Mouse (Mus musculus) Patski (cell line): ENCODE measurements at regions not wholly inside any gene's neighbourhood (a gene's known extent, or its start where the extent isn't known, plus 50 kb on each side); places are given as distances from the start of the nearest gene placed in this dataset.

Experiments
- ATAC-seq: fragments of 100-300 bp; one replicate; pipeline ENCODE4 v1.8.0; 2021
- CTCF ChIA-PET: fragments of 350-600 bp; sonication (Branson Sonifier 250); formaldehyde crosslinking; loops from one replicate; lab custom pipeline; 2022; ENCODE audit warnings: inconsistent platforms; lab: Charles Lee
- POLR2A ChIA-PET: fragments of 350-600 bp; sonication (Branson Sonifier 250); formaldehyde crosslinking; loops from one replicate; lab custom pipeline; 2022; ENCODE audit warnings: antibody characterized with exemption, inconsistent platforms; lab: Charles Lee
- DNase-seq: peaks from one replicate; pipeline ENCODE4 v3.0.0-alpha.2; 2011; ENCODE audit warnings: low read depth, low spot score
- H3K27me3 ChIP-seq: fragments of 371-371 bp; one replicate; pipeline ENCODE4 v1.5.1; 2021
- CTCF ChIP-seq: fragments of 100-300 bp; IDR thresholded peaks from one replicate; pipeline ENCODE4 v1.5.1; 2021
- in situ Hi-C: fragments of 300-500 bp; cut with MboI; formaldehyde crosslinking; loops from 3 replicates; pipeline ENCODE4 v1.11.1; 2018; ENCODE audit warnings: low pct_unique_long_range_greater_than_20kb, mixed read lengths

- CTCF ChIA-PET: no interaction called here
- POLR2A ChIA-PET: no interaction called here
- TF ChIP-seq CTCF: no peak
- DNase-seq: no peak
- no peaks in the 10 kb centered on the region for H3K27me3 ChIP-seq
- no peak for ATAC-seq
- in situ Hi-C loops: no loop called here
Measured at GRCm38 (mm10) chr14:58783201-58783600, 359.5 kb downstream of the 1700129C05Rik start.

DNA sequence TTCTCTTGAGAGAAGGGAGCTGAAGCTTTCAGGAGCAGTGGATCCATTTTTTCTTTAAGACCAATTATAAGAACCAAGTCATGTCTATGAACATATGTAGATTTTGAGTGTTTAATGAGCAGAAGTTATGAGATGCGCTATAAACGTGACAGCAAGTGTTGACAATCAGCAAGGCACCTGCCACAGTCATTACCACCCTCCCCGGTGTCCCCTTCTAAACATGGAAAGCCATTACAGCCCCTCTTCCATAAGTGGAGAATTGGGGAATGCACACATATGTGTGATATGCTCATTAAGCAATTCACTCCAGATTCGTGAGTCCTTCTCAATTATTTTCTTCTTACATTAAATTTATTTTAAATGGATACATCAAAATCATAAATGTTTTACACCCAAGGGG lies 362.4 kb downstream of the 1700129C05Rik start:
- DNase-seq (no peak), ATAC-seq (no peak)
- ChIA-PET CTCF (no interaction called here), POLR2A (interaction anchor here (0.5 kb wide), 1 partner anchor 38 kb away, joined by 4 read pairs; no protein-coding TSS in a partner anchor)
- no peaks in the 10 kb centered on the region for H3K27me3 ChIP-seq
- in situ Hi-C loops: no loop called here
- no peak for TF ChIP-seq CTCF

DNA sequence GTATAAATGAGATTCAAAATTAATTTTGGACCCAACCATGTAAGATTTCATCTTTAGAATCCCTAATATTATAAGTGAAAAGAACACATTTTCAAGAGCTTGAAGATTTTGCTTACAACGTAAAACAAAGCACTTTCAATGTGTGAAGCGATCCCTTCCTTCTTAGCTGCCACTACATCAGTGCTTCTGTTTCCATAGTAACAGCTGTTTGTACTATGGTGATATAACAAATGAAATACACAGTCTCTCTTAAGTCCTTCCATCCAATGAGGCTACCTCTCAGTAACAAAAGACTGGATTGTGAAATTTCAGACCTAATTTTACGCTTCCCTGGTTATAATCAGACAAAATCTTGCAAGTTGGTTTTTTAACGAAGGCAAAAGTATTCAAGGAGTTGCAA lies 364.0 kb downstream of the 1700129C05Rik start:
- no peak for ATAC-seq
- DNase-seq: no peak
- no peak for TF ChIP-seq CTCF
- no peaks in the 10 kb centered on the region for H3K27me3 ChIP-seq
- ChIA-PET CTCF (interaction anchor here (1.2 kb wide), 1 partner anchor 19 kb away, joined by 3 read pairs; no protein-coding TSS in a partner anchor), POLR2A (interaction anchor here (0.5 kb wide), 1 partner anchor 84 kb away, joined by 5 read pairs; no protein-coding TSS in a partner anchor)
- in situ Hi-C loops: no loop called here

- CTCF ChIA-PET: interaction anchor here (0.9 kb wide), 1 partner anchor 9 kb away, joined by 4 read pairs; no protein-coding TSS in a partner anchor
- DNase-seq (no peak), ATAC-seq (no peak)
- TF ChIP-seq CTCF: no peak
- in situ Hi-C loops: no loop called here
- no peaks in the 10 kb centered on the region for H3K27me3 ChIP-seq
- POLR2A ChIA-PET: no interaction called here
Measured at GRCm38 (mm10) chr14:58761291-58761690, 381.4 kb downstream of the 1700129C05Rik start.

DNA sequence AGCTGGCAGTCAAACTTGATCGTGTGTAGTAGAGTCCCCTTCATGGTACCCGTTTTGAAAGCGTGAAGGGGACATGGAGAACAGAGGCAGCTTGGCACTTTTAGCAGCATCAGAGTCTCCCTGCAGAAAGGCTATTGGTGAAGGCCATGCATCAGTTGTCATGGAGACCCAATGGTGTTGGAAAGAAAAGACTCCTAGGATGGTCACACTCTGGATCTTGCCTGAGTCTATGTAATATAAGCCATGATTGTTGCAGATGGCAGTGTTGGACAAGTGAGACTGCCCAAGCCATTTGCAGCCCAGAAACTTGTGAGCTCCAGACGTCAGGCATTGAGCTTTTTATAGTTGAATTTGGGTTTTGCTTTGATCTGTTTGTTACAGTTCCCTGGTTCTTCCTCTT lies 382.9 kb downstream of the 1700129C05Rik start:
- no peak for ATAC-seq

DNA sequence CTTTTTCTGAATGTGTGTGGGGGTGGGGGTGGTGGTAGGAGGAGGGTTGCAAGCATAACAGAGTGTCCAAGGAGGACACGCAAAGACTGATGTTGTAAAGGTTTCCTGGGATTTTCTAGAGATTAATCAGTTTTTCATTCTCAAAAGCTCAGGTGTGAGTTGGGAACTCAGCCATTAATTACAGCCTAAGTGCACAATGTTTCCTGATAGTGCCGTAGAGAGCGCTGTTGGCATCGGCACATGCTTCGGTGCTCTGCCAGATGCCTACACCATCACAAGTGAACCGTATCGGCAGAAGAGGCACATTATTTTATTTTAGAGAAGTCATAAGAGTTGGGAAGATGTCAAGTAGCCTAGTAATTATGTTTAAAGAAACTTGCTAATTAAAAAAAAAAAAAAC lies 388.9 kb downstream of the 1700129C05Rik start:
- in situ Hi-C loops: no loop called here
- peaks cover 3% of the 10 kb centered on the region for H3K27me3 ChIP-seq
- no peak for TF ChIP-seq CTCF
- DNase-seq (no peak), ATAC-seq (no peak)
- CTCF ChIA-PET: no interaction called here
- POLR2A ChIA-PET: interaction anchor here (0.6 kb wide), 1 partner anchor 618 kb away, joined by 4 read pairs; no protein-coding TSS in a partner anchor

More for the DNA sequence above, 382.9 kb downstream of the 1700129C05Rik start:
- H3K27me3 ChIP-seq: no peaks in the 10 kb centered on the region
- no peak for DNase-seq
- TF ChIP-seq CTCF: no peak
- ChIA-PET POLR2A (no interaction called here), CTCF (interaction anchor here (1.4 kb wide), 1 partner anchor 90 kb away, joined by 3 read pairs; no protein-coding TSS in a partner anchor)
- in situ Hi-C loops: no loop called here

DNA sequence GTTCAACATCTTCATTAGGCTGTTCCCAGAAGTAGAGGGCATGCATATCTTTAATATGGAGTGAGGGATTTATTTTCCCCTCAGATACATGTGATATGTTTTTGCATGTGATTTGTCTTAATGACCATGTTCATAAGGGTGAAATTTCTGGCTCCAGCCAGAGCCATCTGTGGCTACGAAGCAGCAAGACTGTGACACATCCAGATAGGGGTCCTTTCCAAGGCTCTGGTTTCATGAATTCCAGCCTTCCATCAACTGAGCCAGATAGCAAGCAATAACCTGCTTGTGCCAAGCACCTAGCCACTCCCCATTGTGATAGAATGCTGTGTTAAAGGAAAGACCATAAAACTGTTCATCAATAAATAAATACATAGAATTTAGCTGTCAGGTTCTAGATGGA lies 389.6 kb downstream of the 1700129C05Rik start:
- DNase-seq: no peak
- POLR2A ChIA-PET: interaction anchor here (0.6 kb wide), 1 partner anchor 617 kb away, joined by 4 read pairs; no protein-coding TSS in a partner anchor
- in situ Hi-C loops: no loop called here
- peaks cover 3% of the 10 kb centered on the region for H3K27me3 ChIP-seq
- TF ChIP-seq CTCF: no peak
- CTCF ChIA-PET: no interaction called here
- ATAC-seq: no peak

- TF ChIP-seq CTCF: no peak
- CTCF ChIA-PET: no interaction called here
- POLR2A ChIA-PET: no interaction called here
- in situ Hi-C loops: no loop called here
- ATAC-seq (no peak), DNase-seq (no peak)
- no peaks in the 10 kb centered on the region for H3K27me3 ChIP-seq
Measured at GRCm38 (mm10) chr14:58726418-58726817, 416.3 kb downstream of the 1700129C05Rik start.

GRCm38 (mm10) chr14:58714856-58715255 lies 427.8 kb downstream of the 1700129C05Rik start:
- H3K27me3 ChIP-seq: no peaks in the 10 kb centered on the region
- ChIA-PET POLR2A (no interaction called here), CTCF (no interaction called here)
- ATAC-seq: no peak
- TF ChIP-seq CTCF: no peak
- in situ Hi-C loops: no loop called here
- DNase-seq: no peak

DNA sequence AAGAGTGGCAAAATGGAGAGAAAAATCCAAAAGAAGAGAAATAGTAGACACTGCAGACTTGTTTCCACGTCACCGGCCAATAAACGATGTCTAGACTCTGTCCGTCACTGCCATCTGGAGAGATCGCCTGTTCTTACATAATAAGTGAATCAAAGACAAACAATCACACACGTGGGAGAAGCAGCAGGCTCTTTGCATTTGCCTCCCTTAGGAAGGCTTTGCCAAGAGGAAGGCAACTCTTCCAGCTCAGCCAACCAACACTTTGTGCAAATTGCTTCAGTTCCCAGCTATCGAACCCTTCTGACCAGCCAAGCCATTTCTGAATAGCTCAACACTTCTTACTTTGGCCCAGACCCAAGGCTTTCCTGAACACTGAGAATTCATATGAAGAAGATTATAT lies 432.8 kb downstream of the 1700129C05Rik start:
- H3K27me3 ChIP-seq: no peaks in the 10 kb centered on the region
- no peak for TF ChIP-seq CTCF
- ChIA-PET POLR2A (no interaction called here), CTCF (interaction anchor here (1.8 kb wide), 1 partner anchor 10 kb away, joined by 4 read pairs; no protein-coding TSS in a partner anchor)
- no peak for ATAC-seq
- DNase-seq: no peak
- in situ Hi-C loops: loop anchor here (10.0 kb wide), 1 partner anchor 385 kb away; no protein-coding TSS in a partner anchor

DNA sequence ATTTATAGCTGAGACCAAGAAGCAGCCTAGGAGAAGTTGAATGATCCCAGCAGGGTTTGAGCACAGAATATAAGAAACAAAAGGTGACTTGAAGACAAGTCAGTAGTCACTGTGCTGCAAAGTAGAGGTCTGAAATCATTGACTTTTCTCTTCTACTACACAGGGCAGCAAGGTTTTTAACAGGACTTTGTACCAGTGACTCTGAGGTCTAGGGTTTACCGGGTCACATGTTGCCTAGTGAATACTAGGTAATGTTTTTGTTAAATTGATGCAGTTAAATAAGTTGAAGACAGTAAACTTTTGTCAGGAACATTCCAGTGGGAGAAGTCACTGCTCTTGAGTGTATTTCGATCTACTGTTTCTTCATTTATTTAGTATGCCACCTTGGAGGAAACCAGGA lies 433.4 kb downstream of the 1700129C05Rik start:
- in situ Hi-C loops: loop anchor here (10.0 kb wide), 1 partner anchor 386 kb away; no protein-coding TSS in a partner anchor
- no peaks in the 10 kb centered on the region for H3K27me3 ChIP-seq
- DNase-seq (no peak), ATAC-seq (no peak)
- TF ChIP-seq CTCF: no peak
- POLR2A ChIA-PET: no interaction called here
- CTCF ChIA-PET: interaction anchor here (1.3 to 1.8 kb wide), 2 partner anchors 9 to 25 kb away, joined by 3 to 4 read pairs; no protein-coding TSS in a partner anchor
